Mouse (Mus musculus) heart, adult 2 months (tissue): Measurements from ENCODE around the gene Spint5.
A peak's percentile ranks its signal among the peaks of the same experiment; 100 is the strongest.

ENCODE experiments used
- CTCF ChIP-seq: fragments of 200-600 bp; IDR thresholded peaks from 2 replicates; pipeline ENCODE4 v1.8.1; 2022; ENCODE audit warnings: antibody characterized with exemption, mild to moderate bottlenecking, moderate library complexity
- EP300 ChIP-seq: fragments of 200-500 bp; IDR thresholded peaks from 2 replicates; pipeline ENCODE4 v1.6.1; 2011; ENCODE audit warnings: low read depth, low read length, control low read depth; ENCODE audit not compliant: insufficient read depth
- POLR2A ChIP-seq: fragments of 200-500 bp; IDR thresholded peaks from 2 replicates; pipeline ENCODE4 v1.6.1; 2011; ENCODE audit warnings: mild to moderate bottlenecking, low read depth, low read length, control low read depth; ENCODE audit not compliant: insufficient read depth

- TF ChIP-seq POLR2A = no peak
- TF ChIP-seq CTCF = peak; percentile 15; the same call in 1 of the 2 replicates
- no peak for TF ChIP-seq EP300
Measured at GRCm38 (mm10) chr2:164676103-164676502, 39.0 kb upstream of the Spint5 start.
